Comparison of ENCODE assay signal across 10 mouse cellular contexts in the genomic region with DNA sequence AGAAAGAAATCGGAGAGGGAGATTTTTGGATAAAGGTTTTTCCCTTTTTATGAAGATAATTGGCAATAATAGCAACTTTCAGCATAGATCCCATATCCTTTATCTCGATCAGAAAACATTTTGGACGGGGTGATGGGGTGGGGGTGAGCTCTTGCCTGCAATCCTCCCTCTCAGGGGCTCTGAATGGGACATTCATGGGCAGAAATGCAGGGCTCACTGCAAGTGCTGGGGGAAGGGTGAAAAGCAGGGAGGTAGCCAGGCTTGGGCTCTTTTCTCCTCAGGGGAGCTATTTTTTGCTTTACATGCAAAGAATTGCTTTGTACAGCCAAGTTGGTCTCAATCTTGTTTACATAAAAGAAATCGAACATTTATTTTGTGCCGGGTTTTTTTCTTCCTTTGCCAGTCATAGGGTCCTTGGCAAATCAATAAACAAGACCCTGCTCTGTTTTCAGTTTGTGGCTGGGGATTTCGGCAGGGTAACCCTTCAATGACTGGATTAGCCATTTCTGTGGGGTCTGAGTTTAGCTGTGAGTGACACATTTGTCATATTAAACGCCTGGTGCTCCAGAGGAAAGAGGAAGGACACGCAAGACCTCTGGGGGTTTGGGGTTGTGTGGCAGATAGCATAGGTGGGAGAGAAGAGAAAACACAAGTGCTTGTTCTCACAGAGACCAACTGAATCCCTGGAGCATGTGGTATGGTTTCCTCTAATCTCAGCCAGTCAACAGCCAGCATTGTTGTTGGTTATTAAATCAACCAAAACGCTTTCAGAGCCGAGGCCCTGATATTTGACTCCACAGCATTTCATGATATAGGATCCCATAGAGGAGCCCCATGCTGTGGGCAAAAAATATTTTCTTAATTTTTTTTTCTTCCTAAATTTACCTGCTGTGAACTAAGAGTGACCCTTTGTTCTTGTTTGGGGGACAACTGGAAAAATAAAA.
DNase-seq lines count a peak whose midpoint lies in the region; ATAC-seq and TF ChIP-seq lines count a peak whose summit lies in the region.
"Had no signal": no experiment of that assay in that cellular context is flagged by ENCODE, and none has a peak within 500 bp of the region (broad histone marks: within the 10 kb centered on the region; RNA-seq: fewer than 3 reads in every experiment).

No protein-coding gene starts in this region.

- no peaks in the 10 kb centered on the region for H3K36me3 ChIP-seq in forebrain, embryonic 15.5 days
- H3K36me3 ChIP-seq in thymus, adult 2 months (ENCODE audit: control insufficient read depth, insufficient read depth, low read length) = no peaks in the 10 kb centered on the region

- no peak for TF ChIP-seq CTCF in thymus, adult 2 months (IDR thresholded peaks at IDR 0.05; ENCODE audit: borderline replicate concordance, control insufficient read depth, extremely low read depth, insufficient read depth, low read length, poor library complexity)

- ATAC-seq in forebrain, embryonic 15.5 days (replicated peaks) = peak; percentile 60; the same call in 1 of the 2 replicates
- ATAC-seq in megakaryocyte progenitor cell, adult 5-6 weeks (replicated peaks; ENCODE audit: poor library complexity) = peak; percentile 48; the same call in 1 of the 2 replicates

- peak; percentile 8 for DNase-seq in right cerebral cortex, postnatal 4 days
- DNase-seq in right cerebral cortex, adult 18-20 months = no peak
- DNase-seq in thymus, adult 2 months = no peak
- no peak for DNase-seq in testis, postnatal 10 days (ENCODE audit: low spot score)
- no peak for DNase-seq in heart, postnatal 10 days
- DNase-seq: cerebellum, postnatal 36 days; kidney, adult 9 months had no signal

- intact Hi-C loops in heart, postnatal 10 days (cut with DNase I) = no loop called here

- H3K9ac ChIP-seq in forebrain, embryonic 15.5 days (replicated peaks) = no peak overlapping the region

- 28% methylated on average over 10 of the region's 10 CpGs for WGBS in forebrain, embryonic 15.5 days
- WGBS in thymus, adult 2 months = 46% methylated on average over 10 of the region's 10 CpGs

- H3K27me3 ChIP-seq in forebrain, embryonic 15.5 days = no peaks in the 10 kb centered on the region
- no peaks in the 10 kb centered on the region for H3K27me3 ChIP-seq in thymus, adult 2 months (ENCODE audit: control insufficient read depth, insufficient read depth, low read length)

- no peak overlapping the region for H3K4me3 ChIP-seq in forebrain, embryonic 15.5 days
- H3K4me3 ChIP-seq in thymus, adult 2 months (ENCODE audit: control insufficient read depth, insufficient read depth, low read length) = no peak overlapping the region

- no peaks in the 10 kb centered on the region for H3K9me3 ChIP-seq in forebrain, embryonic 15.5 days

- H3K4me2 ChIP-seq in forebrain, embryonic 15.5 days (replicated peaks) = no peak overlapping the region
- H3K4me2 ChIP-seq: liver, embryonic 11.5 days had no signal

- no peak overlapping the region for H3K27ac ChIP-seq in forebrain, embryonic 15.5 days (replicated peaks)
- H3K27ac ChIP-seq in thymus, adult 2 months (ENCODE audit: control insufficient read depth, insufficient read depth, low read length) = no peak overlapping the region

- TF ChIP-seq POLR2A in thymus, adult 2 months (IDR thresholded peaks at IDR 0.05; ENCODE audit: control insufficient read depth, extremely low read depth, insufficient read depth, low read length, poor library complexity) = no peak

- peaks cover 21% of the 10 kb centered on the region for H3K4me1 ChIP-seq in forebrain, embryonic 15.5 days
- no peaks in the 10 kb centered on the region for H3K4me1 ChIP-seq in thymus, adult 2 months (replicated peaks; ENCODE audit: control insufficient read depth, insufficient read depth, low read length)
